21 mouse cellular contexts compared by ENCODE assay signal in genomic region chr2:140773456-140773855, GRCm38 (mm10).
A peak's percentile ranks its signal among the peaks of the same experiment; 100 is the strongest.
DNase-seq lines count a peak whose midpoint lies in the region; ATAC-seq and TF ChIP-seq lines count a peak whose summit lies in the region.
"Had no signal": no experiment of that assay in that cellular context is flagged by ENCODE, and none has a peak within 500 bp of the region (broad histone marks: within the 10 kb centered on the region; RNA-seq: fewer than 3 reads in every experiment).

No protein-coding gene starts in this region.

- H3K27ac ChIP-seq in intestine, embryonic 15.5 days, result no peak overlapping the region
- no peak overlapping the region for H3K27ac ChIP-seq in intestine, embryonic 16.5 days (ENCODE audit: low read length)
- H3K27ac ChIP-seq in liver, postnatal 0 days (ENCODE audit: low read depth), result peak overlapping the region; percentile 78
- no peak overlapping the region for H3K27ac ChIP-seq in liver, embryonic 11.5 days (ENCODE audit: low read depth, low read length)
- no peak overlapping the region for H3K27ac ChIP-seq in heart, embryonic 10.5 days
- H3K27ac ChIP-seq: embryonic facial prominence, embryonic 12.5 days; forebrain, embryonic 15.5 days; hindbrain, embryonic 12.5 days had no signal

- 96% methylated on average over 11 of the region's 11 CpGs for WGBS in intestine, embryonic 15.5 days
- WGBS in intestine, embryonic 16.5 days, result 95% methylated on average over 11 of the region's 11 CpGs
- 88% methylated on average over 11 of the region's 11 CpGs for WGBS in liver, postnatal 0 days (ENCODE audit: insufficient replicate concordance)
- WGBS in liver, embryonic 11.5 days, result 95% methylated on average over 11 of the region's 11 CpGs
- WGBS in heart, embryonic 10.5 days, result 92% methylated on average over 11 of the region's 11 CpGs

- H3K4me3 ChIP-seq in intestine, embryonic 15.5 days (replicated peaks), result no peak overlapping the region
- H3K4me3 ChIP-seq in intestine, embryonic 16.5 days (ENCODE audit: low read length), result no peak overlapping the region
- H3K4me3 ChIP-seq in liver, postnatal 0 days (ENCODE audit: low read depth, low read length), result no peak overlapping the region
- H3K4me3 ChIP-seq in liver, embryonic 11.5 days (ENCODE audit: low read depth, low read length), result no peak overlapping the region
- H3K4me3 ChIP-seq in heart, embryonic 10.5 days, result no peak overlapping the region
- H3K4me3 ChIP-seq: embryonic facial prominence, embryonic 12.5 days; forebrain, embryonic 15.5 days; hindbrain, embryonic 12.5 days had no signal

- H3K9me3 ChIP-seq in intestine, embryonic 15.5 days, result no peaks in the 10 kb centered on the region
- no peaks in the 10 kb centered on the region for H3K9me3 ChIP-seq in intestine, embryonic 16.5 days (ENCODE audit: control insufficient read depth, low read length)
- no peaks in the 10 kb centered on the region for H3K9me3 ChIP-seq in liver, postnatal 0 days (ENCODE audit: low read length)
- H3K9me3 ChIP-seq in liver, embryonic 11.5 days (ENCODE audit: control insufficient read depth, low read length), result no peaks in the 10 kb centered on the region
- H3K9me3 ChIP-seq in heart, embryonic 10.5 days, result no peaks in the 10 kb centered on the region
- H3K9me3 ChIP-seq: embryonic facial prominence, embryonic 12.5 days; forebrain, embryonic 15.5 days; hindbrain, embryonic 12.5 days had no signal

- DNase-seq in liver, postnatal 0 days, result no peak
- no peak for DNase-seq in liver, embryonic 11.5 days (ENCODE audit: low spot score)
- peak; percentile 20 for DNase-seq in ZHBTc4 (ENCODE audit: low read depth, low spot score)
- DNase-seq in testis, postnatal 14 days (ENCODE audit: low spot score), result peak; percentile 55
- DNase-seq in heart, embryonic 10.5 days (ENCODE audit: low spot score), result no peak
- DNase-seq: adrenal gland, postnatal 14 days; cerebellum, adult 18-20 months; cerebellum, postnatal 14 days; gastrocnemius, postnatal 25 days; heart, adult 11 months; heart, postnatal 10 days; heart, postnatal 4 days had no signal

- 0 out of 2 replicates have a peak, but pooled peaks have one; percentile 15 for ATAC-seq in intestine, embryonic 15.5 days
- ATAC-seq in intestine, embryonic 16.5 days, result no peak
- ATAC-seq in liver, postnatal 0 days, result peak; percentile 18; the same call in 1 of the 2 replicates
- no peak for ATAC-seq in liver, embryonic 11.5 days (replicated peaks; ENCODE audit: low FRiP score)
- ATAC-seq: activated CD4-positive, CD25-positive, alpha-beta regulatory T cell, adult 4 months; forebrain, embryonic 15.5 days; hindbrain, embryonic 16.5 days; inflammation-experienced regulatory T-cells, adult 6 months had no signal

- TF ChIP-seq EP300 in liver, postnatal 0 days (IDR thresholded peaks at IDR 0.05; ENCODE audit: low read depth), result no peak

- no peak overlapping the region for H3K4me2 ChIP-seq in intestine, embryonic 15.5 days (replicated peaks)
- H3K4me2 ChIP-seq in intestine, embryonic 16.5 days (ENCODE audit: low read depth, low read length), result no peak overlapping the region
- no peak overlapping the region for H3K4me2 ChIP-seq in liver, postnatal 0 days (ENCODE audit: low read depth, low read length)
- H3K4me2 ChIP-seq in liver, embryonic 11.5 days, result no peak overlapping the region
- H3K4me2 ChIP-seq: embryonic facial prominence, embryonic 12.5 days; forebrain, embryonic 15.5 days; hindbrain, embryonic 12.5 days had no signal

- no peaks in the 10 kb centered on the region for H3K36me3 ChIP-seq in intestine, embryonic 15.5 days
- no peaks in the 10 kb centered on the region for H3K36me3 ChIP-seq in intestine, embryonic 16.5 days (ENCODE audit: control insufficient read depth, insufficient read depth, low read length)
- H3K36me3 ChIP-seq in liver, postnatal 0 days (replicated peaks; ENCODE audit: insufficient read depth, low read length), result no peaks in the 10 kb centered on the region
- H3K36me3 ChIP-seq in liver, embryonic 11.5 days (ENCODE audit: control insufficient read depth, insufficient read depth, low read length), result no peaks in the 10 kb centered on the region
- no peaks in the 10 kb centered on the region for H3K36me3 ChIP-seq in heart, embryonic 10.5 days
- H3K36me3 ChIP-seq: embryonic facial prominence, embryonic 12.5 days; forebrain, embryonic 15.5 days; G1E; hindbrain, embryonic 12.5 days had no signal

- TF ChIP-seq CTCF in liver, postnatal 0 days (IDR thresholded peaks at IDR 0.05; ENCODE audit: low read depth), result no peak

- no peaks in the 10 kb centered on the region for H3K27me3 ChIP-seq in intestine, embryonic 15.5 days (replicated peaks)
- H3K27me3 ChIP-seq in intestine, embryonic 16.5 days (replicated peaks; ENCODE audit: control insufficient read depth, insufficient read depth, low read length), result no peaks in the 10 kb centered on the region
- H3K27me3 ChIP-seq in liver, postnatal 0 days (ENCODE audit: insufficient read depth, low read length), result no peaks in the 10 kb centered on the region
- H3K27me3 ChIP-seq in liver, embryonic 11.5 days (replicated peaks; ENCODE audit: control insufficient read depth, insufficient read depth, low read length), result no peaks in the 10 kb centered on the region
- no peaks in the 10 kb centered on the region for H3K27me3 ChIP-seq in heart, embryonic 10.5 days (ENCODE audit: insufficient read depth, poor library complexity, severe bottlenecking)
- H3K27me3 ChIP-seq: embryonic facial prominence, embryonic 12.5 days; forebrain, embryonic 15.5 days; hindbrain, embryonic 12.5 days had no signal

- 0 out of 2 replicates have a peak, but pooled peaks cover 4% of the 10 kb centered on the region for H3K4me1 ChIP-seq in intestine, embryonic 15.5 days (replicated peaks)
- peaks cover 3% of the 10 kb centered on the region for H3K4me1 ChIP-seq in intestine, embryonic 16.5 days (ENCODE audit: control insufficient read depth, insufficient read depth, low read length)
- H3K4me1 ChIP-seq in liver, postnatal 0 days (ENCODE audit: insufficient read depth), result peaks cover 22% of the 10 kb centered on the region
- no peaks in the 10 kb centered on the region; the same call in 1 of the 2 replicates for H3K4me1 ChIP-seq in liver, embryonic 11.5 days (replicated peaks; ENCODE audit: control insufficient read depth, insufficient read depth, low read length)
- H3K4me1 ChIP-seq in heart, embryonic 10.5 days, result peaks cover 10% of the 10 kb centered on the region
- H3K4me1 ChIP-seq: embryonic facial prominence, embryonic 12.5 days; forebrain, embryonic 15.5 days; hindbrain, embryonic 12.5 days had no signal

- H3K9ac ChIP-seq in intestine, embryonic 15.5 days, result no peak overlapping the region
- no peak overlapping the region for H3K9ac ChIP-seq in intestine, embryonic 16.5 days (ENCODE audit: low read depth, low read length)
- H3K9ac ChIP-seq in liver, postnatal 0 days (replicated peaks), result no peak overlapping the region
- no peak overlapping the region for H3K9ac ChIP-seq in liver, embryonic 11.5 days (ENCODE audit: low read depth, low read length)
- H3K9ac ChIP-seq: embryonic facial prominence, embryonic 12.5 days; forebrain, embryonic 15.5 days; hindbrain, embryonic 12.5 days had no signal

Comparison
In these comparisons a context has a peak if more than half of its experiments do, and no peak if none do; other contexts are left out.
1. ATAC-seq: peak in intestine, embryonic 15.5 days (single experiment) and liver, postnatal 0 days (single experiment); none in intestine, embryonic 16.5 days (single experiment) and liver, embryonic 11.5 days (single experiment).
2. DNase-seq: peak in ZHBTc4 (single experiment) and testis, postnatal 14 days (single experiment); none in liver, postnatal 0 days (single experiment), liver, embryonic 11.5 days (single experiment) and heart, embryonic 10.5 days (single experiment).